Mouse (Mus musculus) E14TG2a.4 (cell line): Measurements from ENCODE around the gene Tma7.

Experiments used
- CTCF ChIP-seq: conservative IDR thresholded peaks from 2 replicates; pipeline ENCODE4 v1.5.1; 2014; ENCODE audit warnings: low read length
- NANOG ChIP-seq: IDR thresholded peaks from 2 replicates; pipeline ENCODE4 v1.6.1; 2014; ENCODE audit warnings: borderline replicate concordance, low read length, mixed read lengths
- POU5F1 ChIP-seq: IDR thresholded peaks from 2 replicates; pipeline ENCODE4 v1.6.1; 2014; ENCODE audit warnings: low read length, borderline replicate concordance

DNA sequence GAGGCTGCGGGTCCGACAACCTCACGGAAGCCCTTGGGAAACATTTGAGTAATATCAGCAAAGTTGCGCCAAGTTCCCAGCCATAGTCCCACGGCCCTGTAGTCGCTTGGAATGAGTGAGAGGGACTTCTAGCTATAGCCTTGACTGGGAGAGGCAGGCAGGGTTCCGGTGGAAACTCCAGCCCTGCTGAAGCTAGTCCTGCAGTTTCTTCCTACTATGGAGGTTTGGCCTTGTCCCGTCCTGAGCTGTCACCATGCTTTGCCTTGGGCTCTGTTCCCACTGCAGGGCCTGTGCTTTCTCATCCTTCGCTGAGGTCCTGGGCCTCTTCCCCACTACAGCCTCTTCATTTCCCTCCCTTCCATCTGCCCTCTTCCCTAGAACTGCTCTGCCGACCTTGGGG lies 33.8 kb upstream of the Tma7 start:
- TF ChIP-seq CTCF = no peak
- TF ChIP-seq POU5F1 = no peak
- TF ChIP-seq NANOG = no peak
